Mouse (Mus musculus) limb, embryonic 11.5 days (tissue): ENCODE measurements around the gene Myog. TPM values are rescaled to one million over a fixed set of nuclear protein-coding genes. Genes with fewer than 3 reads are reported as not detected.
A peak's percentile ranks its signal among the peaks of the same experiment; 100 is the strongest.

ENCODE experiments used
- ATAC-seq: fragments of 200-750 bp; cut with Nextera tagmentation; 2 replicates; pipeline ENCODE4 v1.8.0; 2017; ENCODE audit warnings: low read depth; ENCODE audit not compliant: insufficient number of reproducible peaks, low FRiP score, low TSS enrichment
- DNase-seq: peaks from one replicate; pipeline ENCODE4 v3.0.0-alpha.2; 2015; ENCODE audit warnings: low spot score
- H3K27ac ChIP-seq: fragments of 300-500 bp; sonication (generic); replicated peaks from 2 replicates; pipeline ENCODE4 v1.5.1; 2014; ENCODE audit warnings: low read depth, mild to moderate bottlenecking, low read length
- H3K27me3 ChIP-seq: fragments of 300-500 bp; sonication (generic); 2 replicates; pipeline ENCODE4 v1.6.1; 2014; ENCODE audit warnings: mild to moderate bottlenecking, low read length, mixed read lengths; ENCODE audit not compliant: control insufficient read depth, insufficient read depth
- H3K36me3 ChIP-seq: fragments of 300-500 bp; sonication (generic); 2 replicates; pipeline ENCODE4 v1.6.1; 2014; ENCODE audit warnings: mild to moderate bottlenecking, low read length, moderate library complexity, mixed read lengths; ENCODE audit not compliant: control insufficient read depth, insufficient read depth
- H3K4me1 ChIP-seq: fragments of 300-500 bp; sonication (generic); 2 replicates; pipeline ENCODE4 v1.6.1; 2014; ENCODE audit warnings: low read length, mixed read lengths; ENCODE audit not compliant: control insufficient read depth, insufficient read depth
- H3K4me2 ChIP-seq: fragments of 300-500 bp; sonication (generic); 2 replicates; pipeline ENCODE4 v1.6.1; 2014; ENCODE audit warnings: low read depth, mild to moderate bottlenecking, moderate library complexity; ENCODE audit not compliant: severe bottlenecking
- H3K4me3 ChIP-seq: fragments of 300-500 bp; sonication (generic); 2 replicates; pipeline ENCODE4 v1.5.1; 2014; ENCODE audit warnings: low read depth, low read length
- H3K9ac ChIP-seq: fragments of 300-500 bp; sonication (generic); 2 replicates; pipeline ENCODE4 v1.6.1; 2014; ENCODE audit warnings: mild to moderate bottlenecking, low read length
- H3K9me3 ChIP-seq: fragments of 300-500 bp; sonication (generic); 2 replicates; pipeline ENCODE4 v1.6.1; 2016; ENCODE audit warnings: low read length; ENCODE audit not compliant: control insufficient read depth
- WGBS: fragments of 180-500 bp; shearing (Covaris S2); extraction: QIAGEN DNeasy Blood & Tissue Kit; methylation state at CpG from one replicate; pipeline ENCODE4 v1.1.7; 2014; 5-methylcytosine and 5-hydroxymethylcytosine counted together
- polyA plus RNA-seq: library from polyadenylated mRNA; unstranded; fragments of >200 nt; fragmentation: Nextera tagmentation; extraction: Ambion mirVana; gene quantifications from 2 replicates; pipeline ENCODE4 v1.2.1, GENCODE M21; 2014

The Myog gene
- polyA plus RNA-seq, 1 experiment from 2014 or later: 30.5 TPM

- peaks cover 6% of the 10 kb centered on the region; the same call in 1 of the 2 replicates for H3K4me1 ChIP-seq
- H3K27ac ChIP-seq: no peak overlapping the region
- DNase-seq: no peak
- 77% methylated on average over 8 of the region's 8 CpGs for WGBS
- no peak overlapping the region for H3K4me2 ChIP-seq
- no peak overlapping the region for H3K4me3 ChIP-seq
- H3K36me3 ChIP-seq: no peaks in the 10 kb centered on the region
- H3K27me3 ChIP-seq: no peaks in the 10 kb centered on the region
- no peak for ATAC-seq
- H3K9ac ChIP-seq: no peak overlapping the region
- no peaks in the 10 kb centered on the region for H3K9me3 ChIP-seq
These were observed 1.8 kb downstream of the Myog start for GRCm38 (mm10) chr1:134291555-134291954.

- Histone ChIP-seq H3K4me2 (no peak overlapping the region), H3K27ac (no peak overlapping the region), H3K27me3 (no peaks in the 10 kb centered on the region), H3K4me3 (no peak overlapping the region), H3K9me3 (no peaks in the 10 kb centered on the region), H3K36me3 (no peaks in the 10 kb centered on the region), H3K4me1 (peaks cover 6% of the 10 kb centered on the region; the same call in 1 of the 2 replicates), H3K9ac (no peak overlapping the region)
- ATAC-seq (no peak), DNase-seq (no peak)
- 36% methylated on average over 5 of the region's 5 CpGs for WGBS
These were observed 2.3 kb downstream of the Myog start for GRCm38 (mm10) chr1:134292073-134292472.

GRCm38 (mm10) chr1:134292601-134293000 lies 2.8 kb downstream of the Myog start:
- H3K4me2 ChIP-seq: no peak overlapping the region
- peaks cover 6% of the 10 kb centered on the region; the same call in 1 of the 2 replicates for H3K4me1 ChIP-seq
- no peak overlapping the region for H3K4me3 ChIP-seq
- ATAC-seq (no peak), DNase-seq (no peak)
- H3K27ac ChIP-seq: no peak overlapping the region
- WGBS: 50% methylated on average over 9 of the region's 9 CpGs
- no peaks in the 10 kb centered on the region for H3K27me3 ChIP-seq
- no peaks in the 10 kb centered on the region for H3K9me3 ChIP-seq
- no peak overlapping the region for H3K9ac ChIP-seq
- H3K36me3 ChIP-seq: no peaks in the 10 kb centered on the region

GRCm38 (mm10) chr1:134293276-134293675 lies 3.5 kb downstream of the Myog start:
- Histone ChIP-seq H3K9me3 (no peaks in the 10 kb centered on the region), H3K9ac (no peak overlapping the region), H3K27me3 (peaks cover 6% of the 10 kb centered on the region), H3K36me3 (no peaks in the 10 kb centered on the region), H3K4me3 (no peak overlapping the region), H3K4me1 (peaks cover 6% of the 10 kb centered on the region; the same call in 1 of the 2 replicates), H3K4me2 (no peak overlapping the region), H3K27ac (no peak overlapping the region)
- 86% methylated on average over 7 of the region's 7 CpGs for WGBS
- DNase-seq (no peak), ATAC-seq (no peak)

- peaks cover 13% of the 10 kb centered on the region for H3K27me3 ChIP-seq
- ATAC-seq: no peak
- no peaks in the 10 kb centered on the region for H3K9me3 ChIP-seq
- 82% methylated on average over 3 of the region's 3 CpGs for WGBS
- no peak overlapping the region for H3K27ac ChIP-seq
- H3K4me1 ChIP-seq: peaks cover 6% of the 10 kb centered on the region
- H3K36me3 ChIP-seq: no peaks in the 10 kb centered on the region
- no peak overlapping the region for H3K9ac ChIP-seq
- H3K4me2 ChIP-seq: no peak overlapping the region
- DNase-seq: no peak
- H3K4me3 ChIP-seq: no peak overlapping the region
These were observed 4.2 kb downstream of the Myog start for GRCm38 (mm10) chr1:134293738-134294604.

GRCm38 (mm10) chr1:134297265-134297664 lies 7.5 kb downstream of the Myog start:
- Histone ChIP-seq H3K4me3 (no peak overlapping the region), H3K9ac (no peak overlapping the region), H3K4me2 (no peak overlapping the region), H3K36me3 (no peaks in the 10 kb centered on the region), H3K9me3 (no peaks in the 10 kb centered on the region), H3K4me1 (peaks cover 3% of the 10 kb centered on the region), H3K27me3 (peaks cover 24% of the 10 kb centered on the region), H3K27ac (no peak overlapping the region)
- ATAC-seq (no peak), DNase-seq (no peak)
- WGBS: 78% methylated on average over 8 of the region's 8 CpGs

- DNase-seq (peak; percentile 69), ATAC-seq (0 out of 2 replicates have a peak, but pooled peaks have one; percentile 50)
- H3K4me3 ChIP-seq: peak overlapping the region; percentile 61
- H3K4me1 ChIP-seq: peaks cover 3% of the 10 kb centered on the region
- peaks cover 24% of the 10 kb centered on the region for H3K27me3 ChIP-seq
- H3K36me3 ChIP-seq: no peaks in the 10 kb centered on the region
- no peaks in the 10 kb centered on the region for H3K9me3 ChIP-seq
- H3K27ac ChIP-seq: no peak overlapping the region
- H3K4me2 ChIP-seq: peak overlapping the region; percentile 93
- peak overlapping the region; percentile 60 for H3K9ac ChIP-seq
- WGBS: 3% methylated on average over 51 of the region's 59 CpGs
These were observed 9.0 kb downstream of the Myog start for GRCm38 (mm10) chr1:134298636-134299411.

GRCm38 (mm10) chr1:134302568-134303238 lies 12.9 kb downstream of the Myog start:
- DNase-seq (no peak), ATAC-seq (no peak)
- Histone ChIP-seq H3K4me2 (no peak overlapping the region), H3K4me3 (no peak overlapping the region), H3K9me3 (no peaks in the 10 kb centered on the region), H3K9ac (no peak overlapping the region), H3K36me3 (no peaks in the 10 kb centered on the region), H3K27me3 (peaks cover 24% of the 10 kb centered on the region), H3K4me1 (peaks cover 3% of the 10 kb centered on the region), H3K27ac (0 out of 2 replicates have a peak overlapping the region, but pooled peaks have one; percentile 16)
- WGBS: 66% methylated on average over 8 of the region's 8 CpGs
